1 mouse cellular context compared by ENCODE assay signal in genomic region chr5:38561426-38562024, GRCm38 (mm10).
TF ChIP-seq lines count a peak whose summit lies in the region.

No protein-coding gene starts in this region.

TF ChIP-seq in CH12.LX, 34 proteins besides CTCF, POLR2A, EP300 and RAD21 (continued from another document):
- TF ChIP-seq JUN (IDR thresholded peaks at IDR 0.05; ENCODE audit: insufficient read depth, low read depth, low read length) (no peak), ZMIZ1 (IDR thresholded peaks at IDR 0.05; ENCODE audit: low read depth, low read length) (peak; percentile 92), TBP (conservative IDR thresholded peaks at IDR 0.05; ENCODE audit: low read depth, low read length) (peak; percentile 76), PAX5 (IDR thresholded peaks at IDR 0.05; ENCODE audit: low read length) (no peak), UBTF (IDR thresholded peaks at IDR 0.05; ENCODE audit: low read depth, low read length) (0 out of 2 replicates have a peak, but pooled peaks have one; percentile 22), MYC (IDR thresholded peaks at IDR 0.05; ENCODE audit: low read depth, low read length) (no peak), ZKSCAN1 (IDR thresholded peaks at IDR 0.05; ENCODE audit: borderline replicate concordance, low read depth, low read length) (no peak), NELFE (IDR thresholded peaks at IDR 0.05; ENCODE audit: low read depth, low read length) (peak; percentile 96), CHD1 (IDR thresholded peaks at IDR 0.05; ENCODE audit: low read depth, low read length) (no peak), HCFC1 (IDR thresholded peaks at IDR 0.05; ENCODE audit: low read depth, low read length) (peak; percentile 72), MEF2A (IDR thresholded peaks at IDR 0.05; ENCODE audit: borderline replicate concordance, low read depth, low read length) (no peak), RCOR1 (conservative IDR thresholded peaks at IDR 0.05; ENCODE audit: low read depth, low read length) (no peak), SMC3 (IDR thresholded peaks at IDR 0.05; ENCODE audit: low read depth, low read length) (no peak), SIN3A (IDR thresholded peaks at IDR 0.05; ENCODE audit: low read length) (peak; percentile 54; the same call in 1 of the 2 replicates), GABPA (IDR thresholded peaks at IDR 0.05; ENCODE audit: insufficient replicate concordance, low read depth, low read length) (no peak), MXI1 (IDR thresholded peaks at IDR 0.05; ENCODE audit: low read depth, low read length) (no peak), POLR2AphosphoS2 (IDR thresholded peaks at IDR 0.05; ENCODE audit: low read depth, low read length) (peak; percentile 81; the same call in 1 of the 2 replicates), MAFK (IDR thresholded peaks at IDR 0.05; ENCODE audit: insufficient replicate concordance, low read length) (no peak), JUND (conservative IDR thresholded peaks at IDR 0.05; ENCODE audit: low read depth, low read length) (no peak), NRF1 (IDR thresholded peaks at IDR 0.05; ENCODE audit: low read depth, low read length) (peak; percentile 86), KAT2A (IDR thresholded peaks at IDR 0.05; ENCODE audit: insufficient replicate concordance, low read length) (no peak), ZNF384 (IDR thresholded peaks at IDR 0.05; ENCODE audit: low read depth, low read length) (peak; percentile 87), ZC3H11A (IDR thresholded peaks at IDR 0.05; ENCODE audit: low read depth, low read length) (no peak), CHD2 (IDR thresholded peaks at IDR 0.05; ENCODE audit: low read length) (no peak), MAZ (IDR thresholded peaks at IDR 0.05; ENCODE audit: low read depth, low read length) (peak; percentile 61; the same call in 1 of the 2 replicates), IRF4 (IDR thresholded peaks at IDR 0.05; ENCODE audit: low read depth, low read length) (peak; percentile 53; the same call in 1 of the 2 replicates), ETS1 (conservative IDR thresholded peaks at IDR 0.05; ENCODE audit: low read depth, low read length) (no peak), TCF12 (IDR thresholded peaks at IDR 0.05; ENCODE audit: low read depth, low read length) (peak; percentile 73)
TF ChIP-seq in CH12.LX: peak in this region for 13.
